Mouse (Mus musculus) heart, postnatal 36 days (tissue): ENCODE measurements around the gene Rbm33. TPM values are rescaled to one million over a fixed set of nuclear protein-coding genes. Genes with fewer than 3 reads are reported as not detected.

Experiments
- DNase-seq, 2 experiments: peaks; one replicate each; pipeline ENCODE4 v3.0.0; 2021 to 2022
- intact Hi-C: fragments of 180-260 bp; cut with DNase I; formaldehyde crosslinking; loops from one replicate; pipeline ENCODE4 v1.15.1; 2025
- total RNA-seq, 2 experiments: library from RNA; stranded (reverse); gene quantifications; 2 replicates each; pipeline ENCODE4 v1.2.3; 2021

The Rbm33 gene
- total RNA-seq, 2 experiments from 2014 or later = 39.8 to 40.2 TPM

GRCm38 (mm10) chr5:28399451-28400115 lies 82.7 kb downstream of the Rbm33 start:
- DNase-seq = no peak
- intact Hi-C loops = no loop called here

GRCm38 (mm10) chr5:28402756-28403155 lies 85.8 kb downstream of the Rbm33 start:
- DNase-seq = no peak
- intact Hi-C loops = no loop called here

GRCm38 (mm10) chr5:28406662-28407061 lies 89.7 kb downstream of the Rbm33 start:
- DNase-seq = no peak
- intact Hi-C loops = no loop called here

GRCm38 (mm10) chr5:28412006-28412685 lies 95.2 kb downstream of the Rbm33 start:
- peak; percentile 22 to 34 for DNase-seq
- intact Hi-C loops = no loop called here

DNA sequence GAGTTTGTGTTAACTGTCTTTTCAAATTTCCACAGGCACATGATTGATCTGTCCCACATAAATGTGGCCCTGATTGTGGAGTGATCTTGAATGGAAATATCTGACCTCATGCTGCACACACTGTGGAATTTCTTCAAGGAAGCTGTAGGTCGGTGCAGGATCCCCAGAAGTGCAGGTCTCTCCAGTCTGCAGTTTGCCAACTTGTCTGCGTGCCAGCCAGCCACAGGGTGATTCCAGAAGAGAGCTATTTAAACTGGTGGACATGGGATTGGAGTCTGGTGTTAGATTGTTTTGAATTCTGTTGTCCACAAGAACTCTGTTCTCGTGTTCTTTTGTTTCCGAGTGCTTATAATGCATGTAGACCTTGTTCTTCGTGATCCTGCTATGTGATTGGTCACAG lies 96.6 kb downstream of the Rbm33 start:
- intact Hi-C loops = no loop called here
- DNase-seq = no peak

- intact Hi-C loops = no loop called here
Measured at GRCm38 (mm10) chr5:28414076-28414475, 97.2 kb downstream of the Rbm33 start.

DNA sequence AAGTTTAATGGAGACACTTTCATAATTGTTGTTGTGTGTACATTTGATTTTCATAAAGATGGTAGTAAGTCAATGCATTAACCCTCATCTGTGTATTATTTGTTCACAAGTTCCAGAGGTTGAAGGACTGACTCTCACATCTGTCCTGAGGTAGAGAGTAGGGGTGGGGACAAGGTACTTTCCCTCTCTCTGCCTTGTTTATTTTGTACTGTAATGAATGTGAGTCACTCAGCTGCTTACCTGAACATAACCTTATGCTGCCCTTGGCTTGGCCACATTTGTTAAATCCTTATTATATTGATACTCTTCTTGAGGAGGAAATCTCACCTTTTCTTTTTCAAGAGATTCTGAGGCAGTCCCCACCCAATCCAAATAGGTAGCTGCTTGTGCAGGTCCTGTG lies 99.1 kb downstream of the Rbm33 start:
- intact Hi-C loops = no loop called here

More at GRCm38 (mm10) chr5:28414076-28414475, 97.2 kb downstream of the Rbm33 start:
- DNase-seq = no peak

DNA sequence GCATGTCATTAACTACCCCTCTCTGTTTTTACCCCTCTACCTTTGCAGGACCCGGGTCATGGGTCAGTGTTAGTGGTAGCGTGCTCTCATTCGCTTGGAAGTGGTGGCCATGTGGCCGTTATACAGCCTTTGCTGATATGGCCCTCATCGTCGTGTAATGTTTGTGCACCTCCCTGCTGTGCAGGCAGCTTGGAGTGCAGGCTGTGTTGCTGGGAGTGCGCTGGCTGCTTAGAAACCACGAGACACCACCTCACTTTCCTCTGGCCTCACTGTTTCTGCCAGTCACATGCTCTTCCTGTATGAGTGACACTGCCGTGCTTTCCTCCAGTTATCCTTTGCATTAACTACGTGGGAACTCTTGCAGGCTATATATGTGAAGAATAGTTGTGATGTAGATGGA lies 101.8 kb downstream of the Rbm33 start:
- no peak for DNase-seq
- intact Hi-C loops = no loop called here

More for the DNA sequence above, 99.1 kb downstream of the Rbm33 start:
- no peak for DNase-seq

DNA sequence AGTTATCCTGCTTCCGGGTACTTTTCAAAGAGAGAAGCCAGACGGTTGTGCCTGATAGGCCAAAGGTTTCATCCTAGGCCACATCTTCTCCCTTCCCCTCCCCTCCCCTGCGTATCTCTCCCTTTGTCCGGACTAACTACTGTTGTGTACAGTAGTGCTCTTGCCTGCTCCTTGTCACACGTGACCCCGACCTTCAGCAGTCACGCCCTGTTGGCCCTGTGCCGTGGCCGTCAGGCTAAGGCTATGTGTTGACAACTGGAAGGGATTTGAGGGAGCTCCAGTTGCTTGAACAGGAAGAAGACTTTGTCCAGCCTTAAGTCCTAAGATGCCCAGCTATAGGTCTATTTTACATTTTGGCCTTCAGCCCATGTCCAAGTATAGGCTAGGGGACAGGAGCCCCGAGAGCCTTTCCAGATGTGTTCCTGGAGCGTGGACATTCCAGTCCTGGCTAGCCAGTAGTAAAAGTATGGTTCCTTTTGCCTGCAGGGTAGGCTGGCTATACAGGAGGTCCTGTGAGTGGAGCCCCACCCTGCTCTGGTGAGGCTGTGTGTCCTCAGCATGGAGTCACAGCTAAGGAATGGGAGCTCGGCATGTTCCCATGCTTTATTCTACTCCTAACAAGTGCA lies 102.8 kb downstream of the Rbm33 start:
- intact Hi-C loops = no loop called here
- no peak for DNase-seq

GRCm38 (mm10) chr5:28423781-28424180 lies 106.9 kb downstream of the Rbm33 start:
- no peak for DNase-seq

GRCm38 (mm10) chr5:28425926-28426325 lies 109.0 kb downstream of the Rbm33 start:
- intact Hi-C loops = no loop called here
- no peak for DNase-seq

More at GRCm38 (mm10) chr5:28423781-28424180, 106.9 kb downstream of the Rbm33 start:
- intact Hi-C loops = no loop called here

DNA sequence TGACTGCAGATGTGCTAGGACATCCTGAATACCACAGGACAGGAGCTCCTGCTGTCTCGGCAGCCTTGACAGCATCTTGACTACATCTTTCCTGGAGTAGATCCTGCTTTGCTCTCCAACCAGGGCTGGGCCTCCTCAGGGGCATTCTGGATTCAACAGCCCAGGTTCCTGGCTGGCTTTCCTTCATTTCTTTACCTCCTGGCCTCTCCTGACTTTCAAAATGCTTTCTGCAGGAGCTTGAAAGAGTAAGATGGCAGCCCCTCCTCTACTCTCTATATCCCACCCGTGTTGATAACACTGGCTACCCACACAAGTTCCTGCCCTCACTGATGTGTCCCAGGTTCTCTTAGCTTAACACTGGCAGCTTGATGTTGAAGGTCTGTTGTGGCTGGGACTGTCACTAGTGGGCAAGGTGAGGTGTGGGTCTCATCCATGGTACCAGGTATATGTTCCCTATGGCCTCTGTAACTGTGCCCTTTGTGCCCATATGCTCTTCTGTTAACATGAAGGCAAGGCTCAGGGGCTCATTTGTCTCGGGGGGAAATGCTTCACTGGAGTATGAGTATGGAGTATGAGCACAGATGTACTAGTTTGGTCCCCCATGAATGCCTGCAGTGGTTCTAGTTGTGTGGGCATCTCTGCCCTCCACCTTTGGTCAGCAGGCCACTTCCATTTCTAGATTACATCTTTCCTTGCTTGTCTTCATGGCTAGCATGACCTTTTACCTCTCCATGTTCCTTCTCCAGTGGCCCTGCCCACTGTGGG lies 133.4 kb downstream of the Rbm33 start:
- intact Hi-C loops = loop anchor here (5.0 to 10.0 kb wide), 3 partner anchors 827 to 884 kb away; no protein-coding TSS in a partner anchor
- no peak for DNase-seq

- intact Hi-C loops = loop anchor here (1.0 to 10.0 kb wide), 4 partner anchors 585 to 884 kb away; no protein-coding TSS in a partner anchor
- DNase-seq = peak; percentile 72 to 83
Measured at GRCm38 (mm10) chr5:28451053-28451638, 134.2 kb downstream of the Rbm33 start.

DNA sequence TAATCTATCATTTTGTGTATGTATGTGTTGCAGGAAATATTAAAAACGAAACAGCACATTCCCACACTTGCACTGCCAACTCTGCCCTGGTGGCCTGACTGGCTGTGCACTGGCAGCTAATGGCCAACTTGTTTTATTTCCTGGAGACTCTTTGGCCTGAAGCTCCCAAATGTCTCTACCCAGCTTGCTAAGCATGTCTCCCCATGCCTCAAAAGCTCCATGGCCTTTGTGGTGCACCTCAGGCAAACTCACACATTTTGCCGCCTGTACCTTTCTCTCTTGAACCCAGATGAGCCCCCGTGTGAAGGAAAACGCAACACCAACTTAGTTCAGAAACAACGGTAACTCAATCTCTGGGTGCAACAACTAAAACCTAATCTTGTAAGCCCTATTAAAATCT lies 136.2 kb downstream of the Rbm33 start:
- DNase-seq = no peak
- intact Hi-C loops = loop anchor here (5.0 to 10.0 kb wide), 3 partner anchors 824 to 882 kb away; no protein-coding TSS in a partner anchor

- no peak for DNase-seq
- intact Hi-C loops = loop anchor here (5.0 to 10.0 kb wide), 3 partner anchors 824 to 881 kb away; no protein-coding TSS in a partner anchor
Measured at GRCm38 (mm10) chr5:28453523-28453922, 136.6 kb downstream of the Rbm33 start.

- intact Hi-C loops = loop anchor here (5.0 to 10.0 kb wide), 3 partner anchors 823 to 880 kb away; no protein-coding TSS in a partner anchor
- DNase-seq = no peak
Measured at GRCm38 (mm10) chr5:28454546-28454945, 137.6 kb downstream of the Rbm33 start.

GRCm38 (mm10) chr5:28455721-28456120 lies 138.8 kb downstream of the Rbm33 start:
- DNase-seq = no peak
- intact Hi-C loops = loop anchor here (10.0 kb wide), 1 partner anchor 879 kb away; no protein-coding TSS in a partner anchor

- intact Hi-C loops = loop anchor here (10.0 kb wide), 1 partner anchor 878 kb away; no protein-coding TSS in a partner anchor
- no peak for DNase-seq
Measured at GRCm38 (mm10) chr5:28456366-28456765, 139.4 kb downstream of the Rbm33 start.

DNA sequence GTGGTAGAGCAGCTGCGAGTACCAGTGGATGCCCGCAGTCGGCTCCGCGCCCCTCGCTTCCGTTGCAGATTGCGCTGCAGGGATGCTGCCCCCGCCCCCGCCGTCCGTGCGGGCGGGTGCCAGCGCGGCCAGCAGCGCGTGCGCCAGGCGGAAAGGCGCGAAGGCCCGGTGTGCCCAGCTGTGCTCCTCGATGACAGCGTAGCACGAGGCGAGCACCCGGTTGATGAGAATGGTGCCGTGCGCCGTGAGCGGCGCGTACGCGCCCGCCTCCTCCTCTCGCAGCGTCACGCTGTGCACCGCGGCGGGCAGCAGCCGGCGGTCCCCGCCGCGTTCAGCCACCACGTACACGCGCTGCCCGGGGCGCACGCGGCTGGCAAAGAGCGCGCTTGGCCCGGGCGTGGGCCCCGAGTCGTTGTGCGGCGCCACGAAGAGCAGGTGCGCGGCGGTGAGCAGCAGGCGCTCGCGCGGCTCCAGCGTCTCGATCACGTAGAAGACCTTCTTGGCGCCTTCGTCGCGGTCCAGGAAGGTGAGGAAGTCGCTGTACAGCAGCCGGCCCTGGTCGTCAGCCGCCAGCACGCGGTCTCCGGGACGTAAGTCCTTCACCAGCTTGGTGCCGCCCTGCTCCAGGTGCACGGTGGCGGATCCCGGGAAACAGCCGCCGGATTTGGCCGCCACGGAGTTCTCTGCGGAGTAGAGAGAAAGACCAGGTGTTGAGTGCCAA lies 141.2 kb downstream of the Rbm33 start:
- intact Hi-C loops = loop anchor here (10.0 kb wide), 1 partner anchor 877 kb away; no protein-coding TSS in a partner anchor
- DNase-seq = no peak
